Mouse (Mus musculus): ENCODE results near the gene Uox.

- no peak for TF ChIP-seq CTCF (IDR thresholded peaks at IDR 0.05; ENCODE audit: borderline replicate concordance, insufficient read depth, low read depth, low read length)
- no peak for TF ChIP-seq POLR2A (IDR thresholded peaks at IDR 0.05; ENCODE audit: borderline replicate concordance, insufficient read depth, low read length)
Measured at GRCm38 (mm10) chr3:146591601-146592000, 21.4 kb downstream of the Uox start.
